Mouse (Mus musculus): ENCODE results near the gene Mcu. TPM values are rescaled to one million over a fixed set of nuclear protein-coding genes. Genes with fewer than 3 reads are reported as not detected.

Mcu gene
- polyA plus RNA-seq, 1 experiment = 5.3 TPM

- WGBS = 85% methylated on average over 3 of the region's 3 CpGs
- no peak overlapping the region for H3K27ac ChIP-seq (ENCODE audit: insufficient read depth, low read length)
- H3K4me3 ChIP-seq (ENCODE audit: extremely low read depth, insufficient read depth, insufficient read length) = no peak overlapping the region
- no peaks in the 10 kb centered on the region for H3K27me3 ChIP-seq (ENCODE audit: control insufficient read depth, insufficient read depth, low read length)
- no peak for DNase-seq (ENCODE audit: low read depth in 1 of 2, low spot score in 2 of 2)
- TF ChIP-seq POLR2A (IDR thresholded peaks at IDR 0.05; ENCODE audit: low read depth, low read length) = no peak
- no peaks in the 10 kb centered on the region for H3K4me1 ChIP-seq (ENCODE audit: control insufficient read depth, insufficient read depth, insufficient read length)
- H3K36me3 ChIP-seq (ENCODE audit: control insufficient read depth, insufficient read depth, low read length) = no peaks in the 10 kb centered on the region
Observed at GRCm38 (mm10) chr10:59519411-59519810, 97.1 kb downstream of the Mcu start.

- TF ChIP-seq CTCF (IDR thresholded peaks at IDR 0.05; ENCODE audit: extremely low read depth, insufficient read depth, insufficient read length, insufficient replicate concordance) = no peak
- TF ChIP-seq POLR2A (IDR thresholded peaks at IDR 0.05; ENCODE audit: low read depth, low read length) = no peak
- Histone ChIP-seq H3K4me1 (ENCODE audit: control insufficient read depth, insufficient read depth, insufficient read length) (no peaks in the 10 kb centered on the region), H3K4me3 (ENCODE audit: extremely low read depth, insufficient read depth, insufficient read length) (no peak overlapping the region), H3K27ac (ENCODE audit: insufficient read depth, low read length) (no peak overlapping the region), H3K36me3 (ENCODE audit: control insufficient read depth, insufficient read depth, low read length) (no peaks in the 10 kb centered on the region), H3K27me3 (ENCODE audit: control insufficient read depth, insufficient read depth, low read length) (no peaks in the 10 kb centered on the region)
- WGBS = 94% methylated on average over 13 of the region's 13 CpGs
- no peak for DNase-seq (ENCODE audit: low read depth in 1 of 2, low spot score in 2 of 2)
Observed at GRCm38 (mm10) chr10:59517201-59517600, 99.3 kb downstream of the Mcu start.

- 84% methylated on average over 15 of the region's 15 CpGs for WGBS
- Histone ChIP-seq H3K27ac (ENCODE audit: insufficient read depth, low read length) (no peak overlapping the region), H3K4me1 (ENCODE audit: control insufficient read depth, insufficient read depth, insufficient read length) (no peaks in the 10 kb centered on the region)
Observed at GRCm38 (mm10) chr10:59514739-59515464, 101.6 kb downstream of the Mcu start.

GRCm38 (mm10) chr10:59512173-59512572, 104.3 kb downstream of the Mcu start:
- Histone ChIP-seq H3K36me3 (ENCODE audit: control insufficient read depth, insufficient read depth, low read length) (no peaks in the 10 kb centered on the region), H3K4me3 (ENCODE audit: extremely low read depth, insufficient read depth, insufficient read length) (no peak overlapping the region), H3K27ac (ENCODE audit: insufficient read depth, low read length) (no peak overlapping the region), H3K4me1 (ENCODE audit: control insufficient read depth, insufficient read depth, insufficient read length) (no peaks in the 10 kb centered on the region), H3K27me3 (ENCODE audit: control insufficient read depth, insufficient read depth, low read length) (no peaks in the 10 kb centered on the region)
- DNase-seq (ENCODE audit: low read depth in 1 of 2, low spot score in 2 of 2) = no peak
- no peak for TF ChIP-seq POLR2A (IDR thresholded peaks at IDR 0.05; ENCODE audit: low read depth, low read length)
- no peak for TF ChIP-seq CTCF (IDR thresholded peaks at IDR 0.05; ENCODE audit: extremely low read depth, insufficient read depth, insufficient read length, insufficient replicate concordance)
- 94% methylated on average over 9 of the region's 9 CpGs for WGBS

More at GRCm38 (mm10) chr10:59514739-59515464, 101.6 kb downstream of the Mcu start:
- TF ChIP-seq POLR2A (IDR thresholded peaks at IDR 0.05; ENCODE audit: low read depth, low read length) (no peak), CTCF (IDR thresholded peaks at IDR 0.05; ENCODE audit: extremely low read depth, insufficient read depth, insufficient read length, insufficient replicate concordance) (no peak)
- Histone ChIP-seq H3K36me3 (ENCODE audit: control insufficient read depth, insufficient read depth, low read length) (no peaks in the 10 kb centered on the region), H3K27me3 (ENCODE audit: control insufficient read depth, insufficient read depth, low read length) (no peaks in the 10 kb centered on the region), H3K4me3 (ENCODE audit: extremely low read depth, insufficient read depth, insufficient read length) (no peak overlapping the region)
- no peak for DNase-seq (ENCODE audit: low read depth in 1 of 2, low spot score in 2 of 2)

- TF ChIP-seq POLR2A (IDR thresholded peaks at IDR 0.05; ENCODE audit: low read depth, low read length) (no peak), CTCF (IDR thresholded peaks at IDR 0.05; ENCODE audit: extremely low read depth, insufficient read depth, insufficient read length, insufficient replicate concordance) (no peak)
- Histone ChIP-seq H3K4me1 (ENCODE audit: control insufficient read depth, insufficient read depth, insufficient read length) (no peaks in the 10 kb centered on the region), H3K27me3 (ENCODE audit: control insufficient read depth, insufficient read depth, low read length) (no peaks in the 10 kb centered on the region), H3K4me3 (ENCODE audit: extremely low read depth, insufficient read depth, insufficient read length) (no peak overlapping the region), H3K27ac (ENCODE audit: insufficient read depth, low read length) (no peak overlapping the region), H3K36me3 (ENCODE audit: control insufficient read depth, insufficient read depth, low read length) (no peaks in the 10 kb centered on the region)
- no peak for DNase-seq (ENCODE audit: low read depth in 1 of 2, low spot score in 2 of 2)
- WGBS = 42% methylated on average over 14 of the region's 14 CpGs
Observed at GRCm38 (mm10) chr10:59511427-59511963, 105.0 kb downstream of the Mcu start.

- H3K27ac ChIP-seq (ENCODE audit: insufficient read depth, low read length) = no peak overlapping the region
- no peaks in the 10 kb centered on the region for H3K27me3 ChIP-seq (ENCODE audit: control insufficient read depth, insufficient read depth, low read length)
- no peaks in the 10 kb centered on the region for H3K4me1 ChIP-seq (ENCODE audit: control insufficient read depth, insufficient read depth, insufficient read length)
- H3K4me3 ChIP-seq (ENCODE audit: extremely low read depth, insufficient read depth, insufficient read length) = no peak overlapping the region
- 74% methylated on average over 14 of the region's 14 CpGs for WGBS
- H3K36me3 ChIP-seq (ENCODE audit: control insufficient read depth, insufficient read depth, low read length) = no peaks in the 10 kb centered on the region
- no peak for DNase-seq (ENCODE audit: low read depth in 1 of 2, low spot score in 2 of 2)
- TF ChIP-seq POLR2A (IDR thresholded peaks at IDR 0.05; ENCODE audit: low read depth, low read length) (no peak), CTCF (IDR thresholded peaks at IDR 0.05; ENCODE audit: extremely low read depth, insufficient read depth, insufficient read length, insufficient replicate concordance) (no peak)
Observed at GRCm38 (mm10) chr10:59510713-59511426, 105.6 kb downstream of the Mcu start.

GRCm38 (mm10) chr10:59509197-59509596, 107.3 kb downstream of the Mcu start:
- Histone ChIP-seq H3K27me3 (ENCODE audit: control insufficient read depth, insufficient read depth, low read length) (no peaks in the 10 kb centered on the region), H3K36me3 (ENCODE audit: control insufficient read depth, insufficient read depth, low read length) (no peaks in the 10 kb centered on the region), H3K4me1 (ENCODE audit: control insufficient read depth, insufficient read depth, insufficient read length) (no peaks in the 10 kb centered on the region), H3K4me3 (ENCODE audit: extremely low read depth, insufficient read depth, insufficient read length) (no peak overlapping the region), H3K27ac (ENCODE audit: insufficient read depth, low read length) (no peak overlapping the region)
- WGBS = 87% methylated on average over 4 of the region's 4 CpGs
- TF ChIP-seq CTCF (IDR thresholded peaks at IDR 0.05; ENCODE audit: extremely low read depth, insufficient read depth, insufficient read length, insufficient replicate concordance) (no peak), POLR2A (IDR thresholded peaks at IDR 0.05; ENCODE audit: low read depth, low read length) (no peak)
- no peak for DNase-seq (ENCODE audit: low read depth in 1 of 2, low spot score in 2 of 2)

All from spleen, adult 2 months (tissue).